Mouse (Mus musculus) brown adipose tissue, adult 24 weeks (tissue): ENCODE data around the gene Mcf2l. TPM values are rescaled to one million over a fixed set of nuclear protein-coding genes. Genes with fewer than 3 reads are reported as not detected.
A peak's percentile ranks its signal among the peaks of the same experiment; 100 is the strongest.

Experiments used
- H3K27ac ChIP-seq: fragments of 200-500 bp; replicated peaks from 2 replicates; pipeline ENCODE4 v1.5.1; 2012; ENCODE audit warnings: low read depth, mild to moderate bottlenecking, low read length
- H3K4me1 ChIP-seq: fragments of 200-500 bp; 2 replicates; pipeline ENCODE4 v1.6.1; 2012; ENCODE audit warnings: low read length, mixed read lengths; ENCODE audit not compliant: control insufficient read depth, insufficient read depth, insufficient read length
- H3K4me3 ChIP-seq: fragments of 200-500 bp; 2 replicates; pipeline ENCODE4 v1.5.1; 2012; ENCODE audit warnings: low read depth, mild to moderate bottlenecking, low read length, moderate library complexity; ENCODE audit not compliant: insufficient read depth
- polyA plus RNA-seq: library from polyadenylated mRNA; stranded (reverse); fragments of >200 nt; gene quantifications from 2 replicates; pipeline ENCODE4 v1.2.4, GENCODE M21; 2012; ENCODE audit not compliant: missing spikeins, insufficient read depth, insufficient read length

The Mcf2l gene
- polyA plus RNA-seq, 1 experiment, result 7.2 TPM

GRCm38 (mm10) chr8:12916156-12916900 is 42.7 kb downstream of the Mcf2l start:
- H3K4me3 ChIP-seq, result no peak overlapping the region
- H3K27ac ChIP-seq, result no peak overlapping the region
- H3K4me1 ChIP-seq, result peaks cover 15% of the 10 kb centered on the region

- H3K4me1 ChIP-seq, result peaks cover 15% of the 10 kb centered on the region
- H3K4me3 ChIP-seq, result no peak overlapping the region
- no peak overlapping the region for H3K27ac ChIP-seq
These were observed 43.4 kb downstream of the Mcf2l start for GRCm38 (mm10) chr8:12917029-12917428.

- H3K4me3 ChIP-seq, result no peak overlapping the region
These were observed 44.2 kb downstream of the Mcf2l start for GRCm38 (mm10) chr8:12917831-12918230.

GRCm38 (mm10) chr8:12920599-12920998 is 47.0 kb downstream of the Mcf2l start:
- H3K4me3 ChIP-seq, result no peak overlapping the region
- H3K27ac ChIP-seq, result no peak overlapping the region
- peaks cover 19% of the 10 kb centered on the region for H3K4me1 ChIP-seq

More at GRCm38 (mm10) chr8:12917831-12918230, 44.2 kb downstream of the Mcf2l start:
- H3K27ac ChIP-seq, result no peak overlapping the region
- H3K4me1 ChIP-seq, result peaks cover 15% of the 10 kb centered on the region

GRCm38 (mm10) chr8:12925051-12925450 is 51.4 kb downstream of the Mcf2l start:
- Histone ChIP-seq H3K4me3 (no peak overlapping the region), H3K27ac (peak overlapping the region; percentile 98), H3K4me1 (peaks cover 9% of the 10 kb centered on the region)

- Histone ChIP-seq H3K27ac (peak overlapping the region; percentile 98), H3K4me1 (peaks cover 9% of the 10 kb centered on the region), H3K4me3 (peak overlapping the region; percentile 59)
These were observed 52.4 kb downstream of the Mcf2l start for GRCm38 (mm10) chr8:12925941-12926381.

GRCm38 (mm10) chr8:12927204-12927983 is 53.8 kb downstream of the Mcf2l start:
- H3K4me3 ChIP-seq, result peak overlapping the region; percentile 59
- H3K4me1 ChIP-seq, result peaks cover 9% of the 10 kb centered on the region
- peak overlapping the region; percentile 98 for H3K27ac ChIP-seq

- Histone ChIP-seq H3K27ac (peak overlapping the region; percentile 98), H3K4me1 (peaks cover 9% of the 10 kb centered on the region), H3K4me3 (peak overlapping the region; percentile 59)
These were observed 54.4 kb downstream of the Mcf2l start for GRCm38 (mm10) chr8:12928033-12928432.

- peaks cover 12% of the 10 kb centered on the region for H3K4me1 ChIP-seq
- peak overlapping the region; percentile 98 for H3K27ac ChIP-seq
- peak overlapping the region; percentile 59 for H3K4me3 ChIP-seq
These were observed 55.3 kb downstream of the Mcf2l start for GRCm38 (mm10) chr8:12928931-12929330.

- peaks cover 11% of the 10 kb centered on the region for H3K4me1 ChIP-seq
- H3K27ac ChIP-seq, result peak overlapping the region; percentile 98
- H3K4me3 ChIP-seq, result peak overlapping the region; percentile 59
These were observed 56.7 kb downstream of the Mcf2l start for GRCm38 (mm10) chr8:12930290-12930689.

GRCm38 (mm10) chr8:12931426-12931825 is 57.8 kb downstream of the Mcf2l start:
- Histone ChIP-seq H3K27ac (peak overlapping the region; percentile 86), H3K4me1 (peaks cover 10% of the 10 kb centered on the region), H3K4me3 (peak overlapping the region; percentile 47)

GRCm38 (mm10) chr8:12932520-12932919 is 58.9 kb downstream of the Mcf2l start:
- Histone ChIP-seq H3K27ac (no peak overlapping the region), H3K4me1 (peaks cover 10% of the 10 kb centered on the region), H3K4me3 (peak overlapping the region; percentile 47; the same call in 1 of the 2 replicates)

- Histone ChIP-seq H3K4me1 (peaks cover 17% of the 10 kb centered on the region), H3K4me3 (no peak overlapping the region), H3K27ac (no peak overlapping the region)
These were observed 60.2 kb downstream of the Mcf2l start for GRCm38 (mm10) chr8:12933765-12934164.

GRCm38 (mm10) chr8:12934453-12935043 is 60.9 kb downstream of the Mcf2l start:
- Histone ChIP-seq H3K27ac (no peak overlapping the region), H3K4me1 (peaks cover 21% of the 10 kb centered on the region), H3K4me3 (no peak overlapping the region)

- Histone ChIP-seq H3K27ac (no peak overlapping the region), H3K4me3 (no peak overlapping the region), H3K4me1 (peaks cover 25% of the 10 kb centered on the region)
These were observed 66.9 kb downstream of the Mcf2l start for GRCm38 (mm10) chr8:12940549-12940948.
